Mouse (Mus musculus): ENCODE results near the gene Pik3c2b. TPM values are rescaled to one million over a fixed set of nuclear protein-coding genes. Genes with fewer than 3 reads are reported as not detected.
A peak's percentile ranks its signal among the peaks of the same experiment; 100 is the strongest.

The Pik3c2b gene
- polyA plus RNA-seq, 1 experiment from 2014 or later, result 1.00 TPM

DNA sequence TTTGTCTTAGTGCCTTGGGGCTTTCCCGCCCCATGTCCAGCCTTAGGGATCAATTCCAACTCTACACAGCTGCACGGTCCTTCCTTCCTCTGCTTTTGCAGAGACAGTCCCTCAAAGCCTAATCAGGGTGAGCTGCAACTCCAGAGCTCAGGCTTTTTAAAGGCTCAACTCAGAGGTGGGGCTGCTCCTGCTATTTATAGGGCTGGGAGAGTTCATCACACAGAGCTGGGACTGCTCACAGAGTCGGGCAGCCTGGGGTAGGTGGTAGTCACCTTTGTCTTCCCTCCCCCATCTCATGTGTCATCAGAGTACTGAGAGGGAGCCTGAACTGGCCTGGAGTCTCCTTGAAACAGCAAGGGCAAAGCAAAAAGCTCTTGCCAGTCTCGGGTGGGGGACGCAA, 22.8 kb downstream of the Pik3c2b start:
- Histone ChIP-seq H3K4me1 (ENCODE audit: insufficient read depth) (peaks cover 12% of the 10 kb centered on the region), H3K4me2 (ENCODE audit: low read depth, low read length) (no peak overlapping the region), H3K4me3 (ENCODE audit: low read depth, low read length) (no peak overlapping the region), H3K9ac (replicated peaks) (no peak overlapping the region), H3K27ac (ENCODE audit: low read depth) (0 out of 2 replicates have a peak overlapping the region, but pooled peaks have one; percentile 4), H3K9me3 (ENCODE audit: low read length) (no peaks in the 10 kb centered on the region), H3K36me3 (replicated peaks; ENCODE audit: insufficient read depth, low read length) (no peaks in the 10 kb centered on the region), H3K27me3 (ENCODE audit: insufficient read depth, low read length) (no peaks in the 10 kb centered on the region)
- no peak for ATAC-seq
- TF ChIP-seq CTCF (IDR thresholded peaks at IDR 0.05; ENCODE audit: low read depth) (no peak), EP300 (IDR thresholded peaks at IDR 0.05; ENCODE audit: low read depth) (no peak)
- DNase-seq, result no peak
- 72% methylated on average over 5 of the region's 5 CpGs for WGBS (ENCODE audit: insufficient replicate concordance)

DNA sequence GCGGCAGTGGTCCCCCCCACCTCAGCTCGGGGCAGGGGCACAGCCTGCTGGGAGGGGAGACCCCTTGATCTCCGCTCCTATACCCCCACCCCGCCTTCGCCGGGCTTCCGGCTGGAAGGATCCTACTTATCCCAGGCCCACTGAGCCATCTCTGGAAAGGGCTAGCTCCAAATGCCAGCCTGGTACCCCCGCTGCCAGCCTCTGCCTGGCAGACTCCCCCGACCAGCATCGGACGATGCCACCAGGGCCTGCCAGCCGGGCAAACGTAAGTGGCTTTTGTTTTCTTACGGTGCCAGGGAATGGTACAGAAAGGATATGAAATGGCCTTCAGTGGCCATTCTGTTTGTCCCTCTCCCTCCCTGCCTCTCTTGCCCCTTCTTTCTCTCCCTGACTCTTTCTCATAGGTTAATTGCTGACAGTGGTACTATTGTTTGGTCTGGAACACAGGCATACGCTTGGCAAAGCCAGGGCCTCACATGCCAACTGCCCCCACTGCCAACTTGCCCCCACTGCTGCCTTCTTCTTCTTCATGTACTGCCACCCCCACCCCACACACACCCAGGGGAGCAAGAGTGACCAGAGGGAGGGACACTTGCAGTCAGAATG, 23.3 kb downstream of the Pik3c2b start:
- TF ChIP-seq EP300 (IDR thresholded peaks at IDR 0.05; ENCODE audit: low read depth), result no peak
- TF ChIP-seq CTCF (IDR thresholded peaks at IDR 0.05; ENCODE audit: low read depth), result no peak
- Histone ChIP-seq H3K27me3 (ENCODE audit: insufficient read depth, low read length) (no peaks in the 10 kb centered on the region), H3K9me3 (ENCODE audit: low read length) (no peaks in the 10 kb centered on the region), H3K4me3 (ENCODE audit: low read depth, low read length) (no peak overlapping the region), H3K9ac (replicated peaks) (no peak overlapping the region), H3K27ac (ENCODE audit: low read depth) (0 out of 2 replicates have a peak overlapping the region, but pooled peaks have one; percentile 34), H3K4me1 (ENCODE audit: insufficient read depth) (peaks cover 15% of the 10 kb centered on the region), H3K4me2 (ENCODE audit: low read depth, low read length) (no peak overlapping the region), H3K36me3 (replicated peaks; ENCODE audit: insufficient read depth, low read length) (no peaks in the 10 kb centered on the region)
- no peak for ATAC-seq
- 93% methylated on average over 15 of the region's 15 CpGs for WGBS (ENCODE audit: insufficient replicate concordance)
- no peak for DNase-seq

DNA sequence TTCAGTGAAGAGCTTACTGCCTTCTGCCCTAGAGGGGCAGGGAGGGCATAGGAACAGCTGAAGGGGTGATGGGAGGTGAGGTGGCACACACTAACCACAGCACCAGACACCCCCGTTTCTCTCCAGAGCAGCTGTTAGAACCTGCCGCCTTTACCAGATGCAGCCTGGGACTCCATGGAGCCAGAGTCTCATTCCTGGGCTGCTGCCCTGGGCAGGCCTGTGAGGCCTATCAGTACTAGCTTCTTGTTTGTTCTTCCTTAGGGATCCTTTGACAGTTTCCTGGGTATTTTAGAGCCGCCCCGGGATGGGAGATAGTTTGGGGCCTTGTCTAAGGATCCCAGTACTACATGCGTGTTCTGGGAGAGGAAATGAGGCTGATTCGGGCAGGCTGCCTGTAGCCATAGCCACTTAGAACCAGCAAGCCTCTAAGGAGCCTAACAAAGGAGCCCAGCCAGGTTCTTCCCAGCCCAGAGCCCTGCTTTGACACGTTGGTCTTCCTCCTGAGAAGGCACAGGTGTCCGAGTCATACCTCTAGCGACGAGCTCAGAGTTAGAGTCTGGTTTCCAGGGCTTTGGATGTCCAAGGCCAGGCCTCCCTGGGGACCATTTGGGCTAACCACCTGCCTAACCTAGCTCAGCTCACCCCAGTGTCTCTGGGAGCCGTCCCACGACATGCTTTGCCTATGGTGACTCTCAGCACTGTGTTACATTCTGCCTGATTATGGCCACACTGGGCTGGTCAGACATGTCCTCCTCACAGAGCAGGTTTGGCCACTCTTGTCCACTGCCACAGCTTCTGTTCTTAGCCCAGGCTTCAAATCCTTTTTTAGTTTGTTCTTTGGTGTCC, 24.0 kb downstream of the Pik3c2b start:
- Histone ChIP-seq H3K9me3 (ENCODE audit: low read length) (no peaks in the 10 kb centered on the region), H3K4me2 (ENCODE audit: low read depth, low read length) (no peak overlapping the region), H3K9ac (replicated peaks) (no peak overlapping the region), H3K4me1 (ENCODE audit: insufficient read depth) (peaks cover 15% of the 10 kb centered on the region), H3K36me3 (replicated peaks; ENCODE audit: insufficient read depth, low read length) (no peaks in the 10 kb centered on the region), H3K4me3 (ENCODE audit: low read depth, low read length) (no peak overlapping the region), H3K27me3 (ENCODE audit: insufficient read depth, low read length) (no peaks in the 10 kb centered on the region), H3K27ac (ENCODE audit: low read depth) (peak overlapping the region; percentile 34; the same call in 1 of the 2 replicates)
- DNase-seq (no peak), ATAC-seq (no peak)
- no peak for TF ChIP-seq CTCF (IDR thresholded peaks at IDR 0.05; ENCODE audit: low read depth)
- TF ChIP-seq EP300 (IDR thresholded peaks at IDR 0.05; ENCODE audit: low read depth), result no peak
- WGBS (ENCODE audit: insufficient replicate concordance), result 63% methylated on average over 12 of the region's 12 CpGs

- no peak overlapping the region for H3K4me3 ChIP-seq (ENCODE audit: low read depth, low read length)
- H3K27me3 ChIP-seq (ENCODE audit: insufficient read depth, low read length), result no peaks in the 10 kb centered on the region
- WGBS (ENCODE audit: insufficient replicate concordance), result 20% methylated on average over 5 of the region's 5 CpGs
- no peak overlapping the region for H3K27ac ChIP-seq (ENCODE audit: low read depth)
- TF ChIP-seq EP300 (IDR thresholded peaks at IDR 0.05; ENCODE audit: low read depth) (no peak), CTCF (IDR thresholded peaks at IDR 0.05; ENCODE audit: low read depth) (no peak)
- DNase-seq, result peak; percentile 34
- 0 out of 2 replicates have a peak, but pooled peaks have one; percentile 17 for ATAC-seq
- no peak overlapping the region for H3K4me2 ChIP-seq (ENCODE audit: low read depth, low read length)
- no peaks in the 10 kb centered on the region for H3K9me3 ChIP-seq (ENCODE audit: low read length)
- H3K36me3 ChIP-seq (replicated peaks; ENCODE audit: insufficient read depth, low read length), result no peaks in the 10 kb centered on the region
- no peak overlapping the region for H3K9ac ChIP-seq (replicated peaks)
- peaks cover 15% of the 10 kb centered on the region for H3K4me1 ChIP-seq (ENCODE audit: insufficient read depth)
Observed at GRCm38 (mm10) chr1:133070157-133070556, 24.7 kb downstream of the Pik3c2b start.

- H3K27ac ChIP-seq (ENCODE audit: low read depth), result 0 out of 2 replicates have a peak overlapping the region, but pooled peaks have one; percentile 34
- H3K36me3 ChIP-seq (replicated peaks; ENCODE audit: insufficient read depth, low read length), result no peaks in the 10 kb centered on the region
- WGBS (ENCODE audit: insufficient replicate concordance), result 67% methylated on average over 16 of the region's 16 CpGs
- H3K9ac ChIP-seq (replicated peaks), result no peak overlapping the region
- H3K9me3 ChIP-seq (ENCODE audit: low read length), result no peaks in the 10 kb centered on the region
- no peak for DNase-seq
- H3K4me1 ChIP-seq (ENCODE audit: insufficient read depth), result peaks cover 18% of the 10 kb centered on the region
- TF ChIP-seq CTCF (IDR thresholded peaks at IDR 0.05; ENCODE audit: low read depth) (no peak), EP300 (IDR thresholded peaks at IDR 0.05; ENCODE audit: low read depth) (no peak)
- no peak overlapping the region for H3K4me3 ChIP-seq (ENCODE audit: low read depth, low read length)
- no peak overlapping the region for H3K4me2 ChIP-seq (ENCODE audit: low read depth, low read length)
- no peaks in the 10 kb centered on the region for H3K27me3 ChIP-seq (ENCODE audit: insufficient read depth, low read length)
- ATAC-seq, result no peak
Observed at GRCm38 (mm10) chr1:133071666-133072381, 26.4 kb downstream of the Pik3c2b start.

Measured in liver, postnatal 0 days (tissue).